Mouse (Mus musculus): ENCODE measurements around the gene Tnk1.

GRCm38 (mm10) chr11:69837604-69837951 lies 21.0 kb downstream of the Tnk1 start, which contains the start of gene Nlgn2:
- TF ChIP-seq TAL1 (IDR thresholded peaks at IDR 0.05; ENCODE audit: low read length) (no peak), GATA1 (IDR thresholded peaks at IDR 0.05; ENCODE audit: low read length) (no peak)

Measured in erythroblast, embryonic 14.5 days (primary cell).